Mouse (Mus musculus) frontal cortex, adult (tissue): ENCODE measurements around the gene Pou2f1.

ENCODE experiments used
- ATAC-seq: cut with Nextera tagmentation; 2 replicates; pipeline ENCODE4 v1.9.2; 2017; ENCODE audit warnings: mild to moderate bottlenecking, moderate library complexity, mixed read lengths; ENCODE audit not compliant: low TSS enrichment

Gene Pou2f1

GRCm38 (mm10) chr1:165882146-165882900 lies 120.2 kb downstream of the Pou2f1 start:
- no peak for ATAC-seq

GRCm38 (mm10) chr1:165878751-165879150 lies 123.7 kb downstream of the Pou2f1 start:
- ATAC-seq: no peak

- ATAC-seq: peak; percentile 77
Measured at GRCm38 (mm10) chr1:165875520-165876284, 126.8 kb downstream of the Pou2f1 start.

GRCm38 (mm10) chr1:165874645-165875044 lies 127.8 kb downstream of the Pou2f1 start:
- peak; percentile 19; the same call in 1 of the 2 replicates for ATAC-seq

GRCm38 (mm10) chr1:165868659-165869058 lies 133.8 kb downstream of the Pou2f1 start:
- no peak for ATAC-seq

GRCm38 (mm10) chr1:165866630-165867280 lies 135.7 kb downstream of the Pou2f1 start:
- ATAC-seq: no peak

- no peak for ATAC-seq
Measured at GRCm38 (mm10) chr1:165864864-165865795, 137.3 kb downstream of the Pou2f1 start.

- ATAC-seq: no peak
Measured at GRCm38 (mm10) chr1:165862059-165862458, 140.4 kb downstream of the Pou2f1 start.

- ATAC-seq: no peak
Measured at GRCm38 (mm10) chr1:165861235-165861609, 141.3 kb downstream of the Pou2f1 start.

- no peak for ATAC-seq
Measured at GRCm38 (mm10) chr1:165860373-165861234, 141.9 kb downstream of the Pou2f1 start.

- ATAC-seq: no peak
Measured at GRCm38 (mm10) chr1:165858356-165858755, 144.1 kb downstream of the Pou2f1 start.

GRCm38 (mm10) chr1:165857279-165857678 lies 145.2 kb downstream of the Pou2f1 start:
- no peak for ATAC-seq

GRCm38 (mm10) chr1:165855759-165856545 lies 146.5 kb downstream of the Pou2f1 start:
- no peak for ATAC-seq

- ATAC-seq: peak; percentile 86
Measured at GRCm38 (mm10) chr1:165853729-165854420, 148.6 kb downstream of the Pou2f1 start.

GRCm38 (mm10) chr1:165853131-165853721 lies 149.3 kb downstream of the Pou2f1 start:
- no peak; the same call in 1 of the 2 replicates for ATAC-seq

GRCm38 (mm10) chr1:165852131-165852530 lies 150.3 kb downstream of the Pou2f1 start:
- no peak for ATAC-seq

- ATAC-seq: no peak
Measured at GRCm38 (mm10) chr1:165849458-165850445, 152.7 kb downstream of the Pou2f1 start.
